Mouse (Mus musculus) CH12.LX (cell line): ENCODE measurements around the gene Bbof1. TPM values are rescaled to one million over a fixed set of nuclear protein-coding genes. Genes with fewer than 3 reads are reported as not detected.

Experiments used
- DNase-seq: peaks from one replicate; pipeline ENCODE4 v3.0.0-alpha.2; 2013; ENCODE audit errors: extremely low read depth
- H3K27ac ChIP-seq: 2 replicates; pipeline ENCODE4 v1.5.1; 2012; ENCODE audit warnings: low read depth, mild to moderate bottlenecking, control low read depth, moderate library complexity; ENCODE audit not compliant: insufficient read depth
- H3K27me3 ChIP-seq: replicated peaks from 2 replicates; pipeline ENCODE3; 2012; ENCODE audit warnings: inconsistent platforms
- H3K36me3 ChIP-seq, 2 experiments: replicated peaks in 1 of 2; 2 replicates each; pipeline versions ENCODE3 to v1.6.1; 2012; ENCODE audit warnings: inconsistent platforms in 1 of 2, low read length in 1 of 2, mild to moderate bottlenecking in 1 of 2, mixed read lengths in 1 of 2, moderate library complexity in 1 of 2; ENCODE audit not compliant: control insufficient read depth in 1 of 2, insufficient read depth in 1 of 2
- H3K4me1 ChIP-seq, 2 experiments: 2 replicates each; pipeline ENCODE4 v1.6.1; 2012; ENCODE audit warnings: inconsistent platforms in 1 of 2, moderate library complexity in 1 of 2; ENCODE audit not compliant: insufficient read depth in 2 of 2, control insufficient read depth in 1 of 2
- H3K4me2 ChIP-seq: 2 replicates; pipeline ENCODE4 v1.6.1; 2012; ENCODE audit warnings: low read depth, mild to moderate bottlenecking, control low read depth; ENCODE audit not compliant: poor library complexity, insufficient read depth, severe bottlenecking
- H3K4me3 ChIP-seq, 3 experiments: fragments of 150-350 bp in 1 of 3; sonication (generic) in 1 of 3; replicated peaks in 1 of 3; 2 replicates each; pipeline versions ENCODE3 to v1.5.1; 2011 to 2012; ENCODE audit warnings: low read depth in 2 of 3, low read length in 2 of 3, mild to moderate bottlenecking in 2 of 3, moderate library complexity in 2 of 3, control low read depth in 1 of 3, improper control_type of control experiment in 1 of 3, inconsistent platforms in 1 of 3, mixed read lengths in 1 of 3; ENCODE audit not compliant: poor library complexity in 1 of 3
- H3K79me2 ChIP-seq: replicated peaks from 2 replicates; pipeline ENCODE4 v1.6.1; 2012; ENCODE audit warnings: mild to moderate bottlenecking, moderate library complexity; ENCODE audit not compliant: control insufficient read depth, poor library complexity, insufficient read depth, severe bottlenecking; ENCODE audit errors: extremely low read depth
- H3K9ac ChIP-seq: 2 replicates; pipeline ENCODE4 v1.6.1; 2012; ENCODE audit warnings: low read depth, mild to moderate bottlenecking, control low read depth, moderate library complexity; ENCODE audit not compliant: insufficient read depth
- H3K9me3 ChIP-seq: replicated peaks from 2 replicates; pipeline ENCODE3; 2012; ENCODE audit warnings: low read length, inconsistent platforms, mixed read lengths
- BHLHE40 ChIP-seq: IDR thresholded peaks from 2 replicates; pipeline ENCODE4 v1.6.1; 2011; ENCODE audit warnings: mild to moderate bottlenecking, low read depth, low read length, improper control_type of control experiment
- CHD1 ChIP-seq: IDR thresholded peaks from 2 replicates; pipeline ENCODE4 v1.6.1; 2012; ENCODE audit warnings: low read depth, low read length, improper control_type of control experiment, inconsistent platforms
- CHD2 ChIP-seq: IDR thresholded peaks from 2 replicates; pipeline ENCODE4 v1.6.1; 2011; ENCODE audit warnings: low read length, improper control_type of control experiment
- CTCF ChIP-seq, 2 experiments: IDR thresholded peaks in 1 of 2; conservative IDR thresholded peaks in 1 of 2; 2 replicates each; pipeline ENCODE4 v1.5.1; 2011 to 2012; ENCODE audit warnings: low read depth in 2 of 2, low read length in 2 of 2, improper control_type of control experiment in 1 of 2, inconsistent platforms in 1 of 2, mild to moderate bottlenecking in 1 of 2, moderate library complexity in 1 of 2
- E2F4 ChIP-seq: IDR thresholded peaks from 2 replicates; pipeline ENCODE4 v1.6.1; 2011; ENCODE audit warnings: low read depth, low read length, improper control_type of control experiment; ENCODE audit not compliant: insufficient replicate concordance
- ELF1 ChIP-seq: IDR thresholded peaks from 2 replicates; pipeline ENCODE4 v1.6.1; 2014; ENCODE audit warnings: low read depth, mild to moderate bottlenecking, inconsistent platforms, low read length, improper control_type of control experiment
- EP300 ChIP-seq: IDR thresholded peaks from 2 replicates; pipeline ENCODE4 v1.6.1; 2011; ENCODE audit warnings: low read length, improper control_type of control experiment
- ETS1 ChIP-seq: conservative IDR thresholded peaks from 2 replicates; pipeline ENCODE4 v1.6.1; 2012; ENCODE audit warnings: low read depth, mild to moderate bottlenecking, inconsistent platforms, low read length, improper control_type of control experiment, moderate library complexity
- GABPA ChIP-seq: IDR thresholded peaks from 2 replicates; pipeline ENCODE4 v1.6.1; 2012; ENCODE audit warnings: low read depth, low read length, improper control_type of control experiment, inconsistent platforms; ENCODE audit not compliant: insufficient replicate concordance
- HCFC1 ChIP-seq: IDR thresholded peaks from 2 replicates; pipeline ENCODE4 v1.6.1; 2012; ENCODE audit warnings: low read depth, mild to moderate bottlenecking, inconsistent platforms, low read length, improper control_type of control experiment
- IRF4 ChIP-seq: IDR thresholded peaks from 2 replicates; pipeline ENCODE4 v1.6.1; 2014; ENCODE audit warnings: low read depth, mild to moderate bottlenecking, inconsistent platforms, low read length, improper control_type of control experiment
- JUN ChIP-seq: IDR thresholded peaks from 2 replicates; pipeline ENCODE4 v1.6.1; 2011; ENCODE audit warnings: low read depth, mild to moderate bottlenecking, low read length, improper control_type of control experiment, moderate library complexity; ENCODE audit not compliant: insufficient read depth
- JUND ChIP-seq: conservative IDR thresholded peaks from 2 replicates; pipeline ENCODE4 v1.6.1; 2011; ENCODE audit warnings: low read depth, low read length, improper control_type of control experiment
- KAT2A ChIP-seq: IDR thresholded peaks from 2 replicates; pipeline ENCODE4 v1.6.1; 2012; ENCODE audit warnings: low read length, improper control_type of control experiment, inconsistent platforms; ENCODE audit not compliant: insufficient replicate concordance
- MAFK ChIP-seq: IDR thresholded peaks from 2 replicates; pipeline ENCODE4 v1.6.1; 2011; ENCODE audit warnings: low read length, improper control_type of control experiment; ENCODE audit not compliant: insufficient replicate concordance
- MXI1 ChIP-seq: IDR thresholded peaks from 2 replicates; pipeline ENCODE4 v1.6.1; 2011; ENCODE audit warnings: mild to moderate bottlenecking, low read depth, low read length, improper control_type of control experiment
- MYC ChIP-seq: IDR thresholded peaks from 2 replicates; pipeline ENCODE4 v1.6.1; 2011; ENCODE audit warnings: low read depth, mild to moderate bottlenecking, improper control_type of control experiment, low read length
- PAX5 ChIP-seq: IDR thresholded peaks from 2 replicates; pipeline ENCODE4 v1.6.1; 2012; ENCODE audit warnings: low read length, inconsistent platforms, mixed read lengths
- POLR2A ChIP-seq: IDR thresholded peaks from 2 replicates; pipeline ENCODE4 v1.6.1; 2011; ENCODE audit warnings: low read depth, mild to moderate bottlenecking, improper control_type of control experiment, low read length
- POLR2AphosphoS2 ChIP-seq: IDR thresholded peaks from 2 replicates; pipeline ENCODE4 v1.6.1; 2011; ENCODE audit warnings: low read depth, low read length, improper control_type of control experiment
- RCOR1 ChIP-seq: conservative IDR thresholded peaks from 2 replicates; pipeline ENCODE4 v1.6.1; 2012; ENCODE audit warnings: low read depth, mild to moderate bottlenecking, inconsistent platforms, low read length, improper control_type of control experiment
- SIN3A ChIP-seq: IDR thresholded peaks from 2 replicates; pipeline ENCODE4 v1.6.1; 2012; ENCODE audit warnings: low read length, improper control_type of control experiment, inconsistent platforms
- SMC3 ChIP-seq: IDR thresholded peaks from 2 replicates; pipeline ENCODE4 v1.6.1; 2011; ENCODE audit warnings: low read depth, low read length, improper control_type of control experiment
- TBP ChIP-seq: conservative IDR thresholded peaks from 2 replicates; pipeline ENCODE4 v1.6.1; 2011; ENCODE audit warnings: low read depth, low read length, improper control_type of control experiment
- TCF12 ChIP-seq: IDR thresholded peaks from 2 replicates; pipeline ENCODE4 v1.6.1; 2014; ENCODE audit warnings: low read depth, mild to moderate bottlenecking, inconsistent platforms, low read length, improper control_type of control experiment
- UBTF ChIP-seq: IDR thresholded peaks from 2 replicates; pipeline ENCODE4 v1.6.1; 2012; ENCODE audit warnings: low read depth, mild to moderate bottlenecking, inconsistent platforms, low read length, improper control_type of control experiment, moderate library complexity
- USF1 ChIP-seq: IDR thresholded peaks from 2 replicates; pipeline ENCODE4 v1.6.1; 2014; ENCODE audit warnings: low read depth, mild to moderate bottlenecking, inconsistent platforms, low read length, improper control_type of control experiment
- USF2 ChIP-seq: conservative IDR thresholded peaks from 2 replicates; pipeline ENCODE4 v1.6.1; 2011; ENCODE audit warnings: low read depth, low read length, improper control_type of control experiment
- ZKSCAN1 ChIP-seq: IDR thresholded peaks from 2 replicates; pipeline ENCODE4 v1.6.1; 2012; ENCODE audit warnings: low read depth, inconsistent platforms, low read length, improper control_type of control experiment, borderline replicate concordance
- ZMIZ1 ChIP-seq: IDR thresholded peaks from 2 replicates; pipeline ENCODE4 v1.6.1; 2012; ENCODE audit warnings: low read depth, mild to moderate bottlenecking, inconsistent platforms, low read length, improper control_type of control experiment
- ZNF384 ChIP-seq: IDR thresholded peaks from 2 replicates; pipeline ENCODE4 v1.6.1; 2012; ENCODE audit warnings: low read depth, low read length, improper control_type of control experiment, inconsistent platforms
- dilution Hi-C: fragments of 300-500 bp; cut with MboI; formaldehyde crosslinking; loops from 2 replicates; pipeline ENCODE4 v1.14.3; 2020; ENCODE audit warnings: low sequenced_read_pairs; ENCODE audit not compliant: extremely low pct_unique_long_range_greater_than_20kb, extremely low pct_ligation_motif_present
- in situ Hi-C: fragments of 300-500 bp; cut with MboI; formaldehyde crosslinking; loops from 3 replicates; pipeline ENCODE4 v1.14.3; 2019; ENCODE audit warnings: low sequenced_read_pairs, low pct_ligation_motif_present, low pct_unique_long_range_greater_than_20kb, mixed read lengths
- polyA plus RNA-seq: library from polyadenylated mRNA; unstranded; fragments of >175 nt; gene quantifications from 2 replicates; pipeline ENCODE4 v1.2.1, GENCODE M21; 2012; ENCODE audit warnings: low read depth; ENCODE audit not compliant: insufficient read length
- total RNA-seq, 2 experiments: library from RNA; depleted of rRNA; stranded (reverse); fragments of 300-350 nt in 1 of 2; fragments of >200 nt in 1 of 2; gene quantifications; 2 replicates each; pipeline ENCODE4 v1.2.3; 2012 to 2014

The Bbof1 gene
- total and polyA plus RNA-seq, 3 experiments: 0.24 to 0.41 (median 0.34) TPM

GRCm38 (mm10) chr12:84402923-84403322, 5.9 kb upstream of the Bbof1 start:
- H3K27ac ChIP-seq: no peak overlapping the region
- no peak for DNase-seq
- dilution Hi-C loops: no loop called here
- no peak overlapping the region for H3K4me2 ChIP-seq
- H3K4me1 ChIP-seq: peaks cover 0 to 7% of the 10 kb centered on the region in 2 experiments; a peak in 2 of 4 replicates
- H3K9me3 ChIP-seq: peaks cover 2% of the 10 kb centered on the region
- no peaks in the 10 kb centered on the region for H3K27me3 ChIP-seq
- H3K4me3 ChIP-seq: no peak overlapping the region
- H3K9ac ChIP-seq: no peak overlapping the region
- H3K79me2 ChIP-seq: no peaks in the 10 kb centered on the region
- in situ Hi-C loops: no loop called here
- H3K36me3 ChIP-seq: no peaks in the 10 kb centered on the region
- TF ChIP-seq USF1 (no peak), GABPA (no peak), E2F4 (no peak), MYC (no peak), HCFC1 (no peak), POLR2A (no peak), RCOR1 (no peak), JUND (no peak), TCF12 (no peak), UBTF (no peak), KAT2A (no peak), BHLHE40 (no peak), ZMIZ1 (no peak), POLR2AphosphoS2 (no peak), MAFK (no peak), CHD1 (no peak), SIN3A (no peak), ZNF384 (no peak), ETS1 (no peak)

DNA sequence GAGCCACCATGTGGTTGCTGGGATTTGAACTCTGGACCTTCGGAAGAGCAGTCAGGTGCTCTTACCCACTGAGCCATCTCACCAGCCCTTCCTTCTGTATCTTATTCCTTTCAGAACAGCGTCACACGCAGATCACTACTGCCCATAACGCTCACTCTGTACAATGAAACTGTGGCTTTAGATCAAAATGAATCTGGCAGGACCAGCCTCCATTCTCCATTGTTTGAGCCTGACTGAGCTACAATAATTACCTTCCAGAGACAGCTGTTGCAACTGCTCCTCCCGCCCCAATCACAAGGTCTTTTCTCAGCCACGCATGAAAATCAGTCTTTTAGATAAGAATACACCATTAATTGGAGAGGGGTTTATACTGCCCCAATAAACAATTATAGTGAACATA, 4.3 kb upstream of the Bbof1 start:
- H3K9me3 ChIP-seq: peaks cover 2% of the 10 kb centered on the region
- peaks cover 9% of the 10 kb centered on the region for H3K27me3 ChIP-seq
- no peak overlapping the region for H3K4me3 ChIP-seq
- no peak overlapping the region for H3K9ac ChIP-seq
- no peaks in the 10 kb centered on the region for H3K36me3 ChIP-seq
- H3K4me2 ChIP-seq: no peak overlapping the region
- no peak overlapping the region for H3K27ac ChIP-seq
- dilution Hi-C loops (no loop called here), in situ Hi-C loops (no loop called here)
- TF ChIP-seq MYC: no peak
- no peak for TF ChIP-seq USF2
- no peak for TF ChIP-seq POLR2A
- no peak for TF ChIP-seq ELF1
- no peak for TF ChIP-seq IRF4
- no peak for TF ChIP-seq ZKSCAN1
- no peak for TF ChIP-seq SMC3
- no peak for TF ChIP-seq CTCF (conservative IDR thresholded peaks at IDR 0.05 in 1 of 2, IDR thresholded peaks at IDR 0.05 in 1 of 2; ENCODE audit: low read depth in 2 of 2, low read length in 2 of 2)
- TF ChIP-seq PAX5: no peak
- no peak for TF ChIP-seq MXI1
- no peak for TF ChIP-seq BHLHE40
- no peak for TF ChIP-seq CHD2
- TF ChIP-seq JUND: no peak
- no peak for TF ChIP-seq EP300
- no peak for TF ChIP-seq JUN
- TF ChIP-seq SIN3A: no peak
- no peak for TF ChIP-seq ZMIZ1
- no peak for TF ChIP-seq UBTF
- no peak for TF ChIP-seq TBP
- no peak for TF ChIP-seq KAT2A
- peaks cover 0 to 9% of the 10 kb centered on the region in 2 experiments; a peak in 2 of 4 replicates for H3K4me1 ChIP-seq
- no peaks in the 10 kb centered on the region for H3K79me2 ChIP-seq
- DNase-seq: no peak
